Mouse (Mus musculus): ENCODE results near the gene Bri3bp. TPM values are rescaled to one million over a fixed set of nuclear protein-coding genes. Genes with fewer than 3 reads are reported as not detected.
"Not testable (repeated sequence)": the region's sequence is repeated elsewhere in the genome, so short reads cannot be mapped to it uniquely, and the experiment has no call there.

Bri3bp gene
- polyA plus RNA-seq, 1 experiment from 2014 or later, result 44.4 TPM

GRCm38 (mm10) chr5:125479376-125479775 is 38.0 kb downstream of the Bri3bp start:
- H3K27me3 ChIP-seq (ENCODE audit: insufficient read depth, low read length), result no peaks in the 10 kb centered on the region
- peaks cover 7% of the 10 kb centered on the region for H3K36me3 ChIP-seq (ENCODE audit: insufficient read depth, low read length)
- WGBS, result 93% methylated on average over 3 of the region's 3 CpGs
- H3K27ac ChIP-seq (ENCODE audit: low read length), result no peak overlapping the region
- no peak overlapping the region for H3K9ac ChIP-seq (replicated peaks; ENCODE audit: low read length)
- no peaks in the 10 kb centered on the region for H3K9me3 ChIP-seq (ENCODE audit: low read length)
- H3K4me3 ChIP-seq (ENCODE audit: low read length), result no peak overlapping the region
- H3K4me2 ChIP-seq (replicated peaks; ENCODE audit: low read depth, low read length), result no peak overlapping the region
- no peak for ATAC-seq (ENCODE audit: low FRiP score, low TSS enrichment)
- peaks cover 21% of the 10 kb centered on the region for H3K4me1 ChIP-seq (ENCODE audit: insufficient read depth, low read length)

- Histone ChIP-seq H3K4me1 (ENCODE audit: insufficient read depth, low read length) (peaks cover 21% of the 10 kb centered on the region), H3K9me3 (ENCODE audit: low read length) (no peaks in the 10 kb centered on the region), H3K9ac (replicated peaks; ENCODE audit: low read length) (no peak overlapping the region), H3K4me3 (ENCODE audit: low read length) (no peak overlapping the region), H3K27ac (ENCODE audit: low read length) (no peak overlapping the region), H3K36me3 (ENCODE audit: insufficient read depth, low read length) (peaks cover 7% of the 10 kb centered on the region), H3K27me3 (ENCODE audit: insufficient read depth, low read length) (no peaks in the 10 kb centered on the region), H3K4me2 (replicated peaks; ENCODE audit: low read depth, low read length) (no peak overlapping the region)
- WGBS, result 85% methylated on average over 11 of the region's 11 CpGs
- ATAC-seq (ENCODE audit: low FRiP score, low TSS enrichment), result no peak
These were observed 39.3 kb downstream of the Bri3bp start for GRCm38 (mm10) chr5:125480434-125481231.

GRCm38 (mm10) chr5:125482474-125482873 is 41.1 kb downstream of the Bri3bp start:
- Histone ChIP-seq H3K4me2 (replicated peaks; ENCODE audit: low read depth, low read length) (no peak overlapping the region), H3K36me3 (ENCODE audit: insufficient read depth, low read length) (peaks cover 7% of the 10 kb centered on the region), H3K27me3 (ENCODE audit: insufficient read depth, low read length) (no peaks in the 10 kb centered on the region), H3K27ac (ENCODE audit: low read length) (no peak overlapping the region), H3K4me1 (ENCODE audit: insufficient read depth, low read length) (peaks cover 13% of the 10 kb centered on the region), H3K4me3 (ENCODE audit: low read length) (no peak overlapping the region), H3K9me3 (ENCODE audit: low read length) (no peaks in the 10 kb centered on the region), H3K9ac (replicated peaks; ENCODE audit: low read length) (no peak overlapping the region)
- ATAC-seq (ENCODE audit: low FRiP score, low TSS enrichment), result no peak
- 87% methylated on average over 7 of the region's 7 CpGs for WGBS

- peaks cover 7% of the 10 kb centered on the region for H3K36me3 ChIP-seq (ENCODE audit: insufficient read depth, low read length)
- H3K9ac ChIP-seq (replicated peaks; ENCODE audit: low read length), result no peak overlapping the region
- H3K27ac ChIP-seq (ENCODE audit: low read length), result no peak overlapping the region
- H3K27me3 ChIP-seq (ENCODE audit: insufficient read depth, low read length), result no peaks in the 10 kb centered on the region
- H3K4me3 ChIP-seq (ENCODE audit: low read length), result no peak overlapping the region
- peaks cover 7% of the 10 kb centered on the region for H3K4me1 ChIP-seq (ENCODE audit: insufficient read depth, low read length)
- no peaks in the 10 kb centered on the region for H3K9me3 ChIP-seq (ENCODE audit: low read length)
- no peak for ATAC-seq (ENCODE audit: low FRiP score, low TSS enrichment)
- H3K4me2 ChIP-seq (replicated peaks; ENCODE audit: low read depth, low read length), result no peak overlapping the region
- WGBS, result 78% methylated on average over 5 of the region's 6 CpGs
These were observed 42.6 kb downstream of the Bri3bp start for GRCm38 (mm10) chr5:125483712-125484611.

- Histone ChIP-seq H3K9me3 (ENCODE audit: low read length) (no peaks in the 10 kb centered on the region), H3K4me3 (ENCODE audit: low read length) (no peak overlapping the region), H3K4me2 (replicated peaks; ENCODE audit: low read depth, low read length) (no peak overlapping the region), H3K36me3 (ENCODE audit: insufficient read depth, low read length) (peaks cover 13% of the 10 kb centered on the region), H3K27me3 (ENCODE audit: insufficient read depth, low read length) (no peaks in the 10 kb centered on the region), H3K27ac (ENCODE audit: low read length) (no peak overlapping the region), H3K4me1 (ENCODE audit: insufficient read depth, low read length) (peaks cover 7% of the 10 kb centered on the region), H3K9ac (replicated peaks; ENCODE audit: low read length) (no peak overlapping the region)
- no peak for ATAC-seq (ENCODE audit: low FRiP score, low TSS enrichment)
- 93% methylated on average over 4 of the region's 4 CpGs for WGBS
These were observed 43.8 kb downstream of the Bri3bp start for GRCm38 (mm10) chr5:125485031-125485778.

- Histone ChIP-seq H3K36me3 (ENCODE audit: insufficient read depth, low read length) (peaks cover 19% of the 10 kb centered on the region), H3K4me1 (ENCODE audit: insufficient read depth, low read length) (peaks cover 7% of the 10 kb centered on the region), H3K4me2 (replicated peaks; ENCODE audit: low read depth, low read length) (no peak overlapping the region), H3K4me3 (ENCODE audit: low read length) (no peak overlapping the region), H3K27ac (ENCODE audit: low read length) (no peak overlapping the region), H3K9me3 (ENCODE audit: low read length) (no peaks in the 10 kb centered on the region), H3K27me3 (ENCODE audit: insufficient read depth, low read length) (no peaks in the 10 kb centered on the region), H3K9ac (replicated peaks; ENCODE audit: low read length) (no peak overlapping the region)
- no peak for ATAC-seq (ENCODE audit: low FRiP score, low TSS enrichment)
- WGBS, result 88% methylated on average over 1 of the region's 1 CpGs
These were observed 44.7 kb downstream of the Bri3bp start for GRCm38 (mm10) chr5:125486088-125486487.

- peaks cover 25% of the 10 kb centered on the region for H3K36me3 ChIP-seq (ENCODE audit: insufficient read depth, low read length)
- H3K27ac ChIP-seq (ENCODE audit: low read length), result peak overlapping the region; percentile 84
- H3K4me3 ChIP-seq (ENCODE audit: low read length), result no peak overlapping the region
- H3K27me3 ChIP-seq (ENCODE audit: insufficient read depth, low read length), result no peaks in the 10 kb centered on the region
- H3K9ac ChIP-seq (replicated peaks; ENCODE audit: low read length), result no peak overlapping the region
- no peak overlapping the region for H3K4me2 ChIP-seq (replicated peaks; ENCODE audit: low read depth, low read length)
- peaks cover 7% of the 10 kb centered on the region for H3K4me1 ChIP-seq (ENCODE audit: insufficient read depth, low read length)
- peak; percentile 96 for ATAC-seq (ENCODE audit: low FRiP score, low TSS enrichment)
- WGBS, result 40% methylated on average over 11 of the region's 11 CpGs
- no peaks in the 10 kb centered on the region for H3K9me3 ChIP-seq (ENCODE audit: low read length)
These were observed 46.2 kb downstream of the Bri3bp start for GRCm38 (mm10) chr5:125487375-125488115.

GRCm38 (mm10) chr5:125488116-125488455 is 46.7 kb downstream of the Bri3bp start:
- peaks cover 7% of the 10 kb centered on the region for H3K4me1 ChIP-seq (ENCODE audit: insufficient read depth, low read length)
- H3K9me3 ChIP-seq (ENCODE audit: low read length), result no peaks in the 10 kb centered on the region
- 38% methylated on average over 4 of the region's 4 CpGs for WGBS
- H3K4me3 ChIP-seq (ENCODE audit: low read length), result no peak overlapping the region
- no peak overlapping the region for H3K9ac ChIP-seq (replicated peaks; ENCODE audit: low read length)
- H3K36me3 ChIP-seq (ENCODE audit: insufficient read depth, low read length), result peaks cover 21% of the 10 kb centered on the region
- no peak overlapping the region for H3K4me2 ChIP-seq (replicated peaks; ENCODE audit: low read depth, low read length)
- H3K27me3 ChIP-seq (ENCODE audit: insufficient read depth, low read length), result no peaks in the 10 kb centered on the region
- peak overlapping the region; percentile 84 for H3K27ac ChIP-seq (ENCODE audit: low read length)
- peak; percentile 85 for ATAC-seq (ENCODE audit: low FRiP score, low TSS enrichment)

- H3K36me3 ChIP-seq (ENCODE audit: insufficient read depth, low read length), result peaks cover 19% of the 10 kb centered on the region
These were observed 47.6 kb downstream of the Bri3bp start for GRCm38 (mm10) chr5:125488953-125489352.

More at GRCm38 (mm10) chr5:125488953-125489352, 47.6 kb downstream of the Bri3bp start:
- H3K27ac ChIP-seq (ENCODE audit: low read length); H3K9ac ChIP-seq (replicated peaks; ENCODE audit: low read length); H3K4me3 ChIP-seq (ENCODE audit: low read length); ATAC-seq (ENCODE audit: low FRiP score, low TSS enrichment); H3K9me3 ChIP-seq (ENCODE audit: low read length); H3K4me1 ChIP-seq (ENCODE audit: insufficient read depth, low read length); H3K4me2 ChIP-seq (replicated peaks; ENCODE audit: low read depth, low read length); H3K27me3 ChIP-seq (ENCODE audit: insufficient read depth, low read length): not testable (repeated sequence)
- WGBS, result 92% methylated on average over 5 of the region's 5 CpGs

All from kidney, embryonic 16.5 days (tissue).